Comparison of ENCODE assay signal across 13 mouse cellular contexts in genomic region chr9:107254925-107255324, GRCm38 (mm10). TPM values are rescaled to one million over a fixed set of nuclear protein-coding genes. Genes with fewer than 3 reads are reported as not detected.
A peak's percentile ranks its signal among the peaks of the same experiment; 100 is the strongest.
DNase-seq lines count a peak whose midpoint lies in the region; ATAC-seq lines count a peak whose summit lies in the region.
"Had no signal": no experiment of that assay in that cellular context is flagged by ENCODE, and none has a peak within 500 bp of the region (broad histone marks: within the 10 kb centered on the region; RNA-seq: fewer than 3 reads in every experiment).

No protein-coding gene starts in this region.

- no peak overlapping the region for H3K9ac ChIP-seq in forebrain, embryonic 14.5 days (ENCODE audit: low read length)
- H3K9ac ChIP-seq in forebrain, embryonic 12.5 days: no peak overlapping the region
- no peak overlapping the region for H3K9ac ChIP-seq in hindbrain, embryonic 15.5 days
- H3K9ac ChIP-seq in hindbrain, embryonic 11.5 days (ENCODE audit: low read depth, low read length): no peak overlapping the region
- H3K9ac ChIP-seq in midbrain, embryonic 14.5 days (replicated peaks; ENCODE audit: low read length): no peak overlapping the region
- H3K9ac ChIP-seq: liver, embryonic 14.5 days had no signal

- peak overlapping the region; percentile 62 for H3K27ac ChIP-seq in forebrain, embryonic 14.5 days (ENCODE audit: low read depth, low read length)
- H3K27ac ChIP-seq in forebrain, embryonic 12.5 days: no peak overlapping the region
- peak overlapping the region; percentile 56 for H3K27ac ChIP-seq in hindbrain, embryonic 15.5 days (replicated peaks)
- H3K27ac ChIP-seq in hindbrain, embryonic 11.5 days (ENCODE audit: low read depth, low read length): no peak overlapping the region
- H3K27ac ChIP-seq in midbrain, embryonic 14.5 days (replicated peaks; ENCODE audit: low read depth, low read length): 0 out of 2 replicates have a peak overlapping the region, but pooled peaks have one; percentile 61
- H3K27ac ChIP-seq: liver, embryonic 14.5 days had no signal

- 83% methylated on average over 3 of the region's 3 CpGs for WGBS in forebrain, embryonic 14.5 days
- WGBS in forebrain, embryonic 12.5 days: 90% methylated on average over 3 of the region's 3 CpGs
- WGBS in hindbrain, embryonic 15.5 days: 88% methylated on average over 3 of the region's 3 CpGs
- 84% methylated on average over 3 of the region's 3 CpGs for whole genome bisulfite sequencing in hindbrain, embryonic 11.5 days
- WGBS in midbrain, embryonic 14.5 days: 89% methylated on average over 3 of the region's 3 CpGs

- no peak overlapping the region; the same call in 1 of the 2 replicates for H3K4me2 ChIP-seq in forebrain, embryonic 14.5 days (ENCODE audit: low read length)
- no peak overlapping the region for H3K4me2 ChIP-seq in forebrain, embryonic 12.5 days
- no peak overlapping the region for H3K4me2 ChIP-seq in hindbrain, embryonic 15.5 days
- no peak overlapping the region for H3K4me2 ChIP-seq in hindbrain, embryonic 11.5 days (replicated peaks; ENCODE audit: low read depth, low read length)
- no peak overlapping the region for H3K4me2 ChIP-seq in midbrain, embryonic 14.5 days (ENCODE audit: low read length)

- no peaks in the 10 kb centered on the region for H3K27me3 ChIP-seq in forebrain, embryonic 14.5 days (replicated peaks; ENCODE audit: control insufficient read depth, insufficient read depth, low read length)
- H3K27me3 ChIP-seq in forebrain, embryonic 12.5 days: no peaks in the 10 kb centered on the region
- no peaks in the 10 kb centered on the region for H3K27me3 ChIP-seq in hindbrain, embryonic 15.5 days
- H3K27me3 ChIP-seq in hindbrain, embryonic 11.5 days (ENCODE audit: control insufficient read depth, insufficient read depth, low read length): no peaks in the 10 kb centered on the region
- no peaks in the 10 kb centered on the region for H3K27me3 ChIP-seq in midbrain, embryonic 14.5 days (ENCODE audit: control insufficient read depth, insufficient read depth, low read length)

- no peak overlapping the region for H3K4me3 ChIP-seq in forebrain, embryonic 14.5 days (ENCODE audit: low read depth, low read length)
- H3K4me3 ChIP-seq in forebrain, embryonic 12.5 days (replicated peaks): no peak overlapping the region
- H3K4me3 ChIP-seq in hindbrain, embryonic 15.5 days: no peak overlapping the region
- H3K4me3 ChIP-seq in hindbrain, embryonic 11.5 days (ENCODE audit: low read depth, low read length): no peak overlapping the region
- no peak overlapping the region for H3K4me3 ChIP-seq in midbrain, embryonic 14.5 days (replicated peaks; ENCODE audit: low read depth, low read length)

- ATAC-seq in forebrain, embryonic 14.5 days: no peak
- no peak for ATAC-seq in forebrain, embryonic 12.5 days (ENCODE audit: low FRiP score)
- ATAC-seq in hindbrain, embryonic 15.5 days (ENCODE audit: low FRiP score, low read depth): no peak
- no peak for ATAC-seq in hindbrain, embryonic 11.5 days (ENCODE audit: low FRiP score)
- no peak for ATAC-seq in midbrain, embryonic 14.5 days (ENCODE audit: low FRiP score, low TSS enrichment)
- ATAC-seq in megakaryocyte progenitor cell, adult 5-6 weeks (replicated peaks; ENCODE audit: poor library complexity): no peak
- ATAC-seq: CD4-positive, CD25-positive, alpha-beta regulatory T cell, adult 4 months; inflammation-experienced regulatory T-cells, adult 6 months had no signal

- no peaks in the 10 kb centered on the region for H3K36me3 ChIP-seq in forebrain, embryonic 14.5 days (ENCODE audit: control insufficient read depth, insufficient read depth, low read length)
- no peaks in the 10 kb centered on the region for H3K36me3 ChIP-seq in forebrain, embryonic 12.5 days (replicated peaks)
- no peaks in the 10 kb centered on the region for H3K36me3 ChIP-seq in hindbrain, embryonic 15.5 days
- no peaks in the 10 kb centered on the region for H3K36me3 ChIP-seq in hindbrain, embryonic 11.5 days (ENCODE audit: control insufficient read depth, insufficient read depth, low read length)
- no peaks in the 10 kb centered on the region for H3K36me3 ChIP-seq in midbrain, embryonic 14.5 days (ENCODE audit: control insufficient read depth, insufficient read depth, low read length)

- DNase-seq in forebrain, embryonic 14.5 days (ENCODE audit: low spot score): no peak
- no peak for DNase-seq in hindbrain, embryonic 11.5 days (ENCODE audit: low spot score)
- peak; percentile 46 for DNase-seq in gastrocnemius, postnatal 25 days
- no peak for DNase-seq in midbrain, embryonic 14.5 days
- no peak for DNase-seq in layer of hippocampus, adult 18-20 months (ENCODE audit: low spot score in 2 of 2)

- H3K9me3 ChIP-seq in forebrain, embryonic 14.5 days (replicated peaks; ENCODE audit: control insufficient read depth, low read length): no peaks in the 10 kb centered on the region
- H3K9me3 ChIP-seq in forebrain, embryonic 12.5 days: no peaks in the 10 kb centered on the region
- H3K9me3 ChIP-seq in hindbrain, embryonic 15.5 days: no peaks in the 10 kb centered on the region
- H3K9me3 ChIP-seq in hindbrain, embryonic 11.5 days (ENCODE audit: control insufficient read depth, low read length): no peaks in the 10 kb centered on the region
- no peaks in the 10 kb centered on the region for H3K9me3 ChIP-seq in midbrain, embryonic 14.5 days (ENCODE audit: control insufficient read depth, low read length)

- peaks cover 24% of the 10 kb centered on the region for H3K4me1 ChIP-seq in forebrain, embryonic 14.5 days (ENCODE audit: control insufficient read depth, insufficient read depth, low read length)
- H3K4me1 ChIP-seq in forebrain, embryonic 12.5 days: peaks cover 32% of the 10 kb centered on the region
- H3K4me1 ChIP-seq in hindbrain, embryonic 15.5 days (replicated peaks): peaks cover 47% of the 10 kb centered on the region
- no peaks in the 10 kb centered on the region; the same call in 1 of the 2 replicates for H3K4me1 ChIP-seq in hindbrain, embryonic 11.5 days (replicated peaks; ENCODE audit: control insufficient read depth, insufficient read depth, low read length)
- peaks cover 18% of the 10 kb centered on the region for H3K4me1 ChIP-seq in midbrain, embryonic 14.5 days (ENCODE audit: control insufficient read depth, insufficient read depth, low read length)

RNA-seq across cellular contexts. Expression of gene Dock3, which starts 23.2 kb away (rescaled TPM):
- polyA plus RNA-seq in forebrain, embryonic 14.5 days (2014; fragmentation: Nextera tagmentation; extraction: Ambion mirVana): 9.1 and 12.9 TPM in 2 replicates
- polyA plus RNA-seq in forebrain, embryonic 12.5 days (2016; fragmentation: Nextera tagmentation; extraction: Ambion mirVana): 12.3 and 13.8 TPM in 2 replicates
- 22.5 and 28.5 TPM in 2 replicates for polyA plus RNA-seq in hindbrain, embryonic 15.5 days (2015; fragmentation: Nextera tagmentation; extraction: Ambion mirVana)
- polyA plus RNA-seq in hindbrain, embryonic 11.5 days (2014; fragmentation: Nextera tagmentation; extraction: Ambion mirVana): 4.9 and 7.7 TPM in 2 replicates
- total RNA-seq in gastrocnemius, postnatal 25 days (2021): under 1 TPM in 1 of 2 experiments, not detected in 1; 0.13 TPM
- 20.8 and 25.7 TPM in 2 replicates for polyA plus RNA-seq in midbrain, embryonic 14.5 days (2014; fragmentation: Nextera tagmentation; extraction: Ambion mirVana)
- total RNA-seq in layer of hippocampus, adult 18-20 months (2021): 100 to 1,000 TPM; 105 to 112 TPM
- 1.2 TPM in 1 of 2 replicates, not detected in the other for total RNA-seq in megakaryocyte progenitor cell, adult 5-6 weeks (2015)
- total RNA-seq in megakaryocyte progenitor cell, adult 5-6 weeks (2017): not detected in 2 replicates
- total RNA-seq: megakaryocyte, adult 5-6 weeks; neutrophil, adult 5-6 weeks had no signal
- polyA plus RNA-seq: inflammation-experienced regulatory T-cells, adult 6 months had no signal

RNA-seq across cellular contexts. Expression of gene Mapkapk3, which starts 34.8 kb away (rescaled TPM):
- 1.4 and 1.9 TPM in 2 replicates for polyA plus RNA-seq in forebrain, embryonic 14.5 days (2014; fragmentation: Nextera tagmentation; extraction: Ambion mirVana)
- 2.4 and 3.7 TPM in 2 replicates for polyA plus RNA-seq in forebrain, embryonic 12.5 days (2016; fragmentation: Nextera tagmentation; extraction: Ambion mirVana)
- 2.7 and 3.0 TPM in 2 replicates for polyA plus RNA-seq in hindbrain, embryonic 15.5 days (2015; fragmentation: Nextera tagmentation; extraction: Ambion mirVana)
- 2.6 and 3.4 TPM in 2 replicates for polyA plus RNA-seq in hindbrain, embryonic 11.5 days (2014; fragmentation: Nextera tagmentation; extraction: Ambion mirVana)
- total RNA-seq in gastrocnemius, postnatal 25 days (2021): 10 to 100 TPM; 27.7 to 32.1 TPM
- polyA plus RNA-seq in midbrain, embryonic 14.5 days (2014; fragmentation: Nextera tagmentation; extraction: Ambion mirVana): 1.5 and 1.8 TPM in 2 replicates
- total RNA-seq in layer of hippocampus, adult 18-20 months (2021): 1 to 10 TPM; 1.8 to 2.2 TPM
- 100 and 115 TPM in 2 replicates for total RNA-seq in megakaryocyte progenitor cell, adult 5-6 weeks (2015)
- 175 and 186 TPM in 2 replicates for total RNA-seq in megakaryocyte progenitor cell, adult 5-6 weeks (2017)

RNA-seq across cellular contexts. Expression of gene Cish, which starts 40.9 kb away (rescaled TPM):
- 4.9 and 7.0 TPM in 2 replicates for polyA plus RNA-seq in forebrain, embryonic 14.5 days (2014; fragmentation: Nextera tagmentation; extraction: Ambion mirVana)
- polyA plus RNA-seq in forebrain, embryonic 12.5 days (2016; fragmentation: Nextera tagmentation; extraction: Ambion mirVana): 4.5 and 6.0 TPM in 2 replicates
- polyA plus RNA-seq in hindbrain, embryonic 15.5 days (2015; fragmentation: Nextera tagmentation; extraction: Ambion mirVana): 10.9 and 13.7 TPM in 2 replicates
- 2.8 and 6.5 TPM in 2 replicates for polyA plus RNA-seq in hindbrain, embryonic 11.5 days (2014; fragmentation: Nextera tagmentation; extraction: Ambion mirVana)
- 100 to 1,000 TPM in 1 of 2 experiments, 1 to 10 TPM in 1; 2.3 to 100 TPM for total RNA-seq in gastrocnemius, postnatal 25 days (2021)
- polyA plus RNA-seq in midbrain, embryonic 14.5 days (2014; fragmentation: Nextera tagmentation; extraction: Ambion mirVana): 5.0 and 5.5 TPM in 2 replicates
- 1 to 10 TPM; 3.0 to 6.3 TPM for total RNA-seq in layer of hippocampus, adult 18-20 months (2021)
- total RNA-seq in megakaryocyte progenitor cell, adult 5-6 weeks (2015): 0.51 and 0.86 TPM in 2 replicates
- total RNA-seq in megakaryocyte progenitor cell, adult 5-6 weeks (2017): 0.21 and 0.34 TPM in 2 replicates

Comparison
In these comparisons a context has a peak if more than half of its experiments do, and no peak if none do; other contexts are left out.
1. H3K27ac ChIP-seq: peak in forebrain, embryonic 14.5 days (single experiment), hindbrain, embryonic 15.5 days (single experiment) and midbrain, embryonic 14.5 days (single experiment); none in forebrain, embryonic 12.5 days (single experiment) and hindbrain, embryonic 11.5 days (single experiment).